Mouse (Mus musculus): ENCODE results near the gene Arid3c. TPM values are rescaled to one million over a fixed set of nuclear protein-coding genes. Genes with fewer than 3 reads are reported as not detected.
A peak's percentile ranks its signal among the peaks of the same experiment; 100 is the strongest.

Arid3c gene
- polyA plus RNA-seq, 1 experiment from 2014 or later = 0.06 TPM

- WGBS = 46% methylated on average over 1 of the region's 1 CpGs
- H3K9ac ChIP-seq (replicated peaks; ENCODE audit: low read depth) = no peak overlapping the region
- peaks cover 5% of the 10 kb centered on the region; the same call in 1 of the 2 replicates for H3K4me1 ChIP-seq (ENCODE audit: insufficient read depth, low read depth, low read length)
- H3K27ac ChIP-seq (ENCODE audit: low read length) = no peak overlapping the region
- no peak overlapping the region for H3K4me3 ChIP-seq (ENCODE audit: low read depth, low read length)
- DNase-seq (ENCODE audit: low spot score) (no peak), ATAC-seq (no peak)
- no peak overlapping the region for H3K4me2 ChIP-seq (replicated peaks; ENCODE audit: low read depth, low read length)
- H3K27me3 ChIP-seq (replicated peaks; ENCODE audit: insufficient read depth, low read length) = no peaks in the 10 kb centered on the region
- no peaks in the 10 kb centered on the region for H3K9me3 ChIP-seq (ENCODE audit: low read length)
- no peaks in the 10 kb centered on the region for H3K36me3 ChIP-seq (ENCODE audit: insufficient read depth, low read length)
- no peak for TF ChIP-seq CTCF (IDR thresholded peaks at IDR 0.05)
- TF ChIP-seq EP300 (IDR thresholded peaks at IDR 0.05) = no peak
Observed at GRCm38 (mm10) chr4:41745021-41745420, 14.1 kb upstream of the Arid3c start.

DNA sequence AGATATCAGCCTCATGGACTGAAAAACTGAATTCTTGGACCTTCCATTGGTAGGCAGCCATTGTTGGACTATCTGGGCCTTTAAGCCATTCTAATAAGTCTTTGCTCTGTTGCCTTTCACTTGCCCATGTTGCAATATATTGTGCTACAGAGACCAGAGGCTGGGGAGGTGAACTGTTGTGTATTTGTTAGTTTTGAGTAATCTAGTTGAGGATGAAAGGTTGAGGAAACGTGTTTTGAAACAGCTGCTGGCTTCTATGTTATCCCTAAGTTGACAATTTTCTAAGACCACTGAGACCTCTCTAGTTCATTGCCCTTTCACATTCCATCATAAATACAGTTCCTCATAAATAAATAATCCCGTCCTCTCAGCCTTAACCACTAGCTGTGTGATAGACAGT, 13.2 kb upstream of the Arid3c start:
- no peak overlapping the region for H3K27ac ChIP-seq (ENCODE audit: low read length)
- no peaks in the 10 kb centered on the region for H3K36me3 ChIP-seq (ENCODE audit: insufficient read depth, low read length)
- ATAC-seq (no peak), DNase-seq (ENCODE audit: low spot score) (no peak)
- 61% methylated on average over 2 of the region's 2 CpGs for WGBS
- H3K4me3 ChIP-seq (ENCODE audit: low read depth, low read length) = no peak overlapping the region
- H3K27me3 ChIP-seq (replicated peaks; ENCODE audit: insufficient read depth, low read length) = no peaks in the 10 kb centered on the region
- H3K9ac ChIP-seq (replicated peaks; ENCODE audit: low read depth) = no peak overlapping the region
- H3K4me1 ChIP-seq (ENCODE audit: insufficient read depth, low read depth, low read length) = peaks cover 7% of the 10 kb centered on the region; the same call in 1 of the 2 replicates
- no peak for TF ChIP-seq EP300 (IDR thresholded peaks at IDR 0.05)
- no peak for TF ChIP-seq CTCF (IDR thresholded peaks at IDR 0.05)
- H3K9me3 ChIP-seq (ENCODE audit: low read length) = no peaks in the 10 kb centered on the region
- H3K4me2 ChIP-seq (replicated peaks; ENCODE audit: low read depth, low read length) = no peak overlapping the region

- DNase-seq (ENCODE audit: low spot score) = peak; percentile 95
- Histone ChIP-seq H3K27ac (ENCODE audit: low read length) (peak overlapping the region; percentile 84), H3K4me2 (replicated peaks; ENCODE audit: low read depth, low read length) (peak overlapping the region; percentile 70), H3K36me3 (ENCODE audit: insufficient read depth, low read length) (no peaks in the 10 kb centered on the region), H3K9me3 (ENCODE audit: low read length) (no peaks in the 10 kb centered on the region), H3K4me3 (ENCODE audit: low read depth, low read length) (peak overlapping the region; percentile 56), H3K9ac (replicated peaks; ENCODE audit: low read depth) (peak overlapping the region; percentile 51), H3K4me1 (ENCODE audit: insufficient read depth, low read depth, low read length) (peaks cover 7% of the 10 kb centered on the region; the same call in 1 of the 2 replicates), H3K27me3 (replicated peaks; ENCODE audit: insufficient read depth, low read length) (no peaks in the 10 kb centered on the region)
- ATAC-seq = peak; percentile 98
- WGBS = under 1% methylated on average over 27 of the region's 27 CpGs
- TF ChIP-seq CTCF (IDR thresholded peaks at IDR 0.05) (peak; percentile 37), EP300 (IDR thresholded peaks at IDR 0.05) (no peak)
Observed at GRCm38 (mm10) chr4:41741158-41741560, 10.2 kb upstream of the Arid3c start.

GRCm38 (mm10) chr4:41740380-41741157, 9.6 kb upstream of the Arid3c start:
- DNase-seq (ENCODE audit: low spot score) = peak; percentile 28
- Histone ChIP-seq H3K4me2 (replicated peaks; ENCODE audit: low read depth, low read length) (peak overlapping the region; percentile 70), H3K27me3 (replicated peaks; ENCODE audit: insufficient read depth, low read length) (no peaks in the 10 kb centered on the region), H3K9ac (replicated peaks; ENCODE audit: low read depth) (peak overlapping the region; percentile 51), H3K27ac (ENCODE audit: low read length) (peak overlapping the region; percentile 84), H3K4me3 (ENCODE audit: low read depth, low read length) (peak overlapping the region; percentile 56), H3K4me1 (ENCODE audit: insufficient read depth, low read depth, low read length) (peaks cover 7% of the 10 kb centered on the region; the same call in 1 of the 2 replicates), H3K9me3 (ENCODE audit: low read length) (no peaks in the 10 kb centered on the region), H3K36me3 (ENCODE audit: insufficient read depth, low read length) (no peaks in the 10 kb centered on the region)
- ATAC-seq = peak; percentile 80
- 3% methylated on average over 48 of the region's 48 CpGs for WGBS
- TF ChIP-seq EP300 (IDR thresholded peaks at IDR 0.05) (no peak), CTCF (IDR thresholded peaks at IDR 0.05) (peak; percentile 34)

GRCm38 (mm10) chr4:41739260-41739659, 8.3 kb upstream of the Arid3c start:
- ATAC-seq = no peak

DNA sequence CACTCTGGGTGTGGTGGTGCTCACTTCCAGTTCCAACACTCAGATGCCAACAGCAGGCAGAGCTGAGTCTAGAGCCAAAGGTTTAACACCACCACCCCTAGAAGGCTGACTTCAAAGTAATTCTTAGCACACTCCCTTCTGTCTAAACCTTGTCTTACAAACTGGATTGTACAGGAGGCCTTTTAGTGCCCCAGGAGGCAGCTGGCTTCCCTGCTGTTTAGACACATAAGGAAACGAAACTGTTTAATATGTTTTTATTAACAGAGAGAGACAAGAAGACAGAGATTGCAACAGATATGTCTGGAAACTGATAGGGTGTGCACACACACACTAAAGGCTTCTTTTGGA, 7.3 kb upstream of the Arid3c start:
- Histone ChIP-seq H3K4me2 (replicated peaks; ENCODE audit: low read depth, low read length) (no peak overlapping the region), H3K9ac (replicated peaks; ENCODE audit: low read depth) (no peak overlapping the region), H3K36me3 (ENCODE audit: insufficient read depth, low read length) (no peaks in the 10 kb centered on the region), H3K27me3 (replicated peaks; ENCODE audit: insufficient read depth, low read length) (peaks cover under 1% of the 10 kb centered on the region; the same call in 1 of the 2 replicates), H3K4me3 (ENCODE audit: low read depth, low read length) (no peak overlapping the region), H3K4me1 (ENCODE audit: insufficient read depth, low read depth, low read length) (peaks cover 7% of the 10 kb centered on the region; the same call in 1 of the 2 replicates), H3K9me3 (ENCODE audit: low read length) (no peaks in the 10 kb centered on the region), H3K27ac (ENCODE audit: low read length) (no peak overlapping the region)
- no peak for ATAC-seq
- 65% methylated on average over 1 of the region's 1 CpGs for WGBS
- peak; percentile 31 for DNase-seq (ENCODE audit: low spot score)
- no peak for TF ChIP-seq EP300 (IDR thresholded peaks at IDR 0.05)
- TF ChIP-seq CTCF (IDR thresholded peaks at IDR 0.05) = no peak

More at GRCm38 (mm10) chr4:41739260-41739659, 8.3 kb upstream of the Arid3c start:
- no peaks in the 10 kb centered on the region for H3K27me3 ChIP-seq (replicated peaks; ENCODE audit: insufficient read depth, low read length)
- no peak overlapping the region for H3K27ac ChIP-seq (ENCODE audit: low read length)
- 92% methylated on average over 13 of the region's 13 CpGs for WGBS
- DNase-seq (ENCODE audit: low spot score) = no peak
- H3K9ac ChIP-seq (replicated peaks; ENCODE audit: low read depth) = no peak overlapping the region
- H3K9me3 ChIP-seq (ENCODE audit: low read length) = no peaks in the 10 kb centered on the region
- H3K4me3 ChIP-seq (ENCODE audit: low read depth, low read length) = no peak overlapping the region
- no peaks in the 10 kb centered on the region for H3K36me3 ChIP-seq (ENCODE audit: insufficient read depth, low read length)
- TF ChIP-seq EP300 (IDR thresholded peaks at IDR 0.05) (no peak), CTCF (IDR thresholded peaks at IDR 0.05) (no peak)
- H3K4me2 ChIP-seq (replicated peaks; ENCODE audit: low read depth, low read length) = no peak overlapping the region
- H3K4me1 ChIP-seq (ENCODE audit: insufficient read depth, low read depth, low read length) = peaks cover 7% of the 10 kb centered on the region; the same call in 1 of the 2 replicates

Data from lung, postnatal 0 days (tissue).